Mouse (Mus musculus): Measurements from ENCODE around the gene Svip. TPM values are rescaled to one million over a fixed set of nuclear protein-coding genes. Genes with fewer than 3 reads are reported as not detected.

Gene Svip
- total RNA-seq (2015; ENCODE audit: low replicate concordance) = 17.8 and 19.0 TPM in 2 replicates
- total RNA-seq (2017; ENCODE audit: low replicate concordance) = 14.6 and 15.2 TPM in 2 replicates

GRCm38 (mm10) chr7:52005511-52006295 is at the start of gene Svip:
Gene Svip, minus strand, starts transcription at chr7:52006018.
- ATAC-seq (replicated peaks; ENCODE audit: low FRiP score, poor library complexity, severe bottlenecking) = peak; percentile 91

GRCm38 (mm10) chr7:52037600-52038582 is 32.1 kb upstream of the Svip start:
- ATAC-seq (replicated peaks; ENCODE audit: low FRiP score, poor library complexity, severe bottlenecking) = no peak

- no peak for ATAC-seq (replicated peaks; ENCODE audit: low FRiP score, poor library complexity, severe bottlenecking)
Measured at GRCm38 (mm10) chr7:52024050-52024626, 18.3 kb upstream of the Svip start.

- no peak for ATAC-seq (replicated peaks; ENCODE audit: low FRiP score, poor library complexity, severe bottlenecking)
Measured at GRCm38 (mm10) chr7:52022039-52022438, 16.2 kb upstream of the Svip start.

- no peak for ATAC-seq (replicated peaks; ENCODE audit: low FRiP score, poor library complexity, severe bottlenecking)
Measured at GRCm38 (mm10) chr7:52015628-52016027, 9.8 kb upstream of the Svip start, which contains the start of gene 1700015G11Rik. Gene 1700015G11Rik, minus strand, starts transcription at chr7:52015728.

- 0 out of 2 replicates have a peak, but pooled peaks have one; percentile 46 for ATAC-seq (replicated peaks; ENCODE audit: low FRiP score, poor library complexity, severe bottlenecking)
Measured at GRCm38 (mm10) chr7:52015180-52015579, 9.4 kb upstream of the Svip start.

- no peak for ATAC-seq (replicated peaks; ENCODE audit: low FRiP score, poor library complexity, severe bottlenecking)
Measured at GRCm38 (mm10) chr7:52013457-52013856, 7.6 kb upstream of the Svip start.

GRCm38 (mm10) chr7:52007138-52007537 is 1.3 kb upstream of the Svip start:
- no peak for ATAC-seq (replicated peaks; ENCODE audit: low FRiP score, poor library complexity, severe bottlenecking)

GRCm38 (mm10) chr7:52006296-52006630 is 445 bp upstream of the Svip start:
- no peak for ATAC-seq (replicated peaks; ENCODE audit: low FRiP score, poor library complexity, severe bottlenecking)

GRCm38 (mm10) chr7:51991020-51991419 is 14.8 kb downstream of the Svip start:
- ATAC-seq (replicated peaks; ENCODE audit: low FRiP score, poor library complexity, severe bottlenecking) = peak; percentile 97

- no peak for ATAC-seq (replicated peaks; ENCODE audit: low FRiP score, poor library complexity, severe bottlenecking)
Measured at GRCm38 (mm10) chr7:51986909-51987308, 18.9 kb downstream of the Svip start.

- ATAC-seq (replicated peaks; ENCODE audit: low FRiP score, poor library complexity, severe bottlenecking) = no peak
Measured at GRCm38 (mm10) chr7:51985763-51986162, 20.1 kb downstream of the Svip start.

GRCm38 (mm10) chr7:51982303-51982702 is 23.5 kb downstream of the Svip start:
- ATAC-seq (replicated peaks; ENCODE audit: low FRiP score, poor library complexity, severe bottlenecking) = peak; percentile 76

GRCm38 (mm10) chr7:51979271-51979670 is 26.5 kb downstream of the Svip start:
- ATAC-seq (replicated peaks; ENCODE audit: low FRiP score, poor library complexity, severe bottlenecking) = peak; percentile 82

GRCm38 (mm10) chr7:51975181-51975580 is 30.6 kb downstream of the Svip start:
- 0 out of 2 replicates have a peak, but pooled peaks have one; percentile 44 for ATAC-seq (replicated peaks; ENCODE audit: low FRiP score, poor library complexity, severe bottlenecking)

- no peak for ATAC-seq (replicated peaks; ENCODE audit: low FRiP score, poor library complexity, severe bottlenecking)
Measured at GRCm38 (mm10) chr7:51973526-51973925, 32.3 kb downstream of the Svip start.

- no peak for ATAC-seq (replicated peaks; ENCODE audit: low FRiP score, poor library complexity, severe bottlenecking)
Measured at GRCm38 (mm10) chr7:51973091-51973490, 32.7 kb downstream of the Svip start.

- peak; percentile 79; the same call in 1 of the 2 replicates for ATAC-seq (replicated peaks; ENCODE audit: low FRiP score, poor library complexity, severe bottlenecking)
Measured at GRCm38 (mm10) chr7:51972252-51972855, 33.5 kb downstream of the Svip start.

GRCm38 (mm10) chr7:51969379-51969778 is 36.4 kb downstream of the Svip start:
- no peak for ATAC-seq (replicated peaks; ENCODE audit: low FRiP score, poor library complexity, severe bottlenecking)

- no peak for ATAC-seq (replicated peaks; ENCODE audit: low FRiP score, poor library complexity, severe bottlenecking)
Measured at GRCm38 (mm10) chr7:51967581-51967980, 38.2 kb downstream of the Svip start.

All from erythroblast, adult 5-6 weeks (primary cell).